ENCODE assay signal across 18 mouse cellular contexts in genomic region chrX:37753474-37753873, GRCm38 (mm10). TPM values are rescaled to one million over a fixed set of nuclear protein-coding genes. Genes with fewer than 3 reads are reported as not detected.
DNase-seq lines count a peak whose midpoint lies in the region; ATAC-seq and TF ChIP-seq lines count a peak whose summit lies in the region.
"Had no signal": no experiment of that assay in that cellular context is flagged by ENCODE, and none has a peak within 500 bp of the region (broad histone marks: within the 10 kb centered on the region; RNA-seq: fewer than 3 reads in every experiment).

No protein-coding gene starts in this region.

- ATAC-seq in heart, postnatal 0 days (ENCODE audit: insufficient read depth, low read depth) = no peak
- ATAC-seq in lung, postnatal 0 days = peak; percentile 40; the same call in 1 of the 2 replicates
- peak; percentile 59 for ATAC-seq in intestine, embryonic 16.5 days
- ATAC-seq in liver, embryonic 11.5 days (replicated peaks; ENCODE audit: low FRiP score) = no peak
- ATAC-seq: activated CD4-positive, CD25-positive, alpha-beta regulatory T cell, adult 4 months; hindbrain, embryonic 16.5 days had no signal

- H3K27ac ChIP-seq in heart, postnatal 0 days (ENCODE audit: low read depth) = no peak overlapping the region
- no peak overlapping the region for H3K27ac ChIP-seq in lung, postnatal 0 days (ENCODE audit: low read length)
- no peak overlapping the region for H3K27ac ChIP-seq in intestine, embryonic 16.5 days (ENCODE audit: low read length)
- H3K27ac ChIP-seq in liver, embryonic 11.5 days (ENCODE audit: low read depth, low read length) = no peak overlapping the region
- H3K27ac ChIP-seq: stomach, postnatal 0 days had no signal

- H3K9ac ChIP-seq in heart, postnatal 0 days (replicated peaks; ENCODE audit: low read depth, low read length) = no peak overlapping the region
- no peak overlapping the region for H3K9ac ChIP-seq in lung, postnatal 0 days (replicated peaks; ENCODE audit: low read depth)
- H3K9ac ChIP-seq in intestine, embryonic 16.5 days (ENCODE audit: low read depth, low read length) = no peak overlapping the region
- no peak overlapping the region for H3K9ac ChIP-seq in liver, embryonic 11.5 days (ENCODE audit: low read depth, low read length)

- no peaks in the 10 kb centered on the region for H3K4me1 ChIP-seq in heart, postnatal 0 days (ENCODE audit: control insufficient read depth, insufficient read depth)
- no peaks in the 10 kb centered on the region for H3K4me1 ChIP-seq in lung, postnatal 0 days (ENCODE audit: insufficient read depth, low read depth, low read length)
- H3K4me1 ChIP-seq in intestine, embryonic 16.5 days (ENCODE audit: control insufficient read depth, insufficient read depth, low read length) = no peaks in the 10 kb centered on the region
- no peaks in the 10 kb centered on the region for H3K4me1 ChIP-seq in liver, embryonic 11.5 days (replicated peaks; ENCODE audit: control insufficient read depth, insufficient read depth, low read length)
- H3K4me1 ChIP-seq: megakaryocyte, embryonic 14.5 days had no signal

- WGBS in heart, postnatal 0 days = 34% methylated on average over 5 of the region's 5 CpGs
- WGBS in lung, postnatal 0 days = 19% methylated on average over 5 of the region's 5 CpGs
- 42% methylated on average over 5 of the region's 5 CpGs for WGBS in intestine, embryonic 16.5 days
- 62% methylated on average over 5 of the region's 5 CpGs for WGBS in liver, embryonic 11.5 days

- no peak overlapping the region for H3K4me2 ChIP-seq in heart, postnatal 0 days (ENCODE audit: low read depth, low read length)
- no peak overlapping the region for H3K4me2 ChIP-seq in lung, postnatal 0 days (replicated peaks; ENCODE audit: low read depth, low read length)
- H3K4me2 ChIP-seq in intestine, embryonic 16.5 days (ENCODE audit: low read depth, low read length) = no peak overlapping the region
- H3K4me2 ChIP-seq in liver, embryonic 11.5 days = no peak overlapping the region

- peak; percentile 4 for DNase-seq in heart, postnatal 0 days (ENCODE audit: low spot score)
- DNase-seq in heart, postnatal 25 days (ENCODE audit: low spot score) = no peak
- peak; percentile 52 for DNase-seq in lung, postnatal 0 days (ENCODE audit: low spot score)
- no peak for DNase-seq in lung, adult 18-20 months
- peak; percentile 40 for DNase-seq in MN1 (ENCODE audit: low spot score)
- DNase-seq in liver, embryonic 11.5 days (ENCODE audit: low spot score) = no peak
- DNase-seq: spleen, adult 18-20 months had no signal

- no peak for TF ChIP-seq EP300 in heart, postnatal 0 days (IDR thresholded peaks at IDR 0.05; ENCODE audit: low read depth)
- TF ChIP-seq EP300 in lung, postnatal 0 days (IDR thresholded peaks at IDR 0.05) = no peak

- TF ChIP-seq CTCF in heart, postnatal 0 days (IDR thresholded peaks at IDR 0.05; ENCODE audit: low read depth) = no peak
- TF ChIP-seq CTCF in lung, postnatal 0 days (IDR thresholded peaks at IDR 0.05) = no peak

- H3K27me3 ChIP-seq in heart, postnatal 0 days (ENCODE audit: control insufficient read depth, insufficient read depth, low read length) = no peaks in the 10 kb centered on the region
- no peaks in the 10 kb centered on the region for H3K27me3 ChIP-seq in lung, postnatal 0 days (replicated peaks; ENCODE audit: insufficient read depth, low read length)
- H3K27me3 ChIP-seq in intestine, embryonic 16.5 days (replicated peaks; ENCODE audit: control insufficient read depth, insufficient read depth, low read length) = no peaks in the 10 kb centered on the region
- H3K27me3 ChIP-seq in liver, embryonic 11.5 days (replicated peaks; ENCODE audit: control insufficient read depth, insufficient read depth, low read length) = no peaks in the 10 kb centered on the region
- H3K27me3 ChIP-seq: megakaryocyte, embryonic 14.5 days had no signal

- intact Hi-C loops in heart, postnatal 25 days (cut with DNase I) = no loop called here

- no peaks in the 10 kb centered on the region for H3K9me3 ChIP-seq in heart, postnatal 0 days (replicated peaks; ENCODE audit: control insufficient read depth, low read length)
- no peaks in the 10 kb centered on the region for H3K9me3 ChIP-seq in lung, postnatal 0 days (ENCODE audit: low read length)
- no peaks in the 10 kb centered on the region for H3K9me3 ChIP-seq in intestine, embryonic 16.5 days (ENCODE audit: control insufficient read depth, low read length)
- no peaks in the 10 kb centered on the region for H3K9me3 ChIP-seq in liver, embryonic 11.5 days (ENCODE audit: control insufficient read depth, low read length)
- H3K9me3 ChIP-seq: megakaryocyte, embryonic 14.5 days had no signal

- H3K36me3 ChIP-seq in heart, postnatal 0 days (replicated peaks; ENCODE audit: control insufficient read depth, insufficient read depth, low read length) = no peaks in the 10 kb centered on the region
- H3K36me3 ChIP-seq in lung, postnatal 0 days (ENCODE audit: insufficient read depth, low read length) = no peaks in the 10 kb centered on the region
- no peaks in the 10 kb centered on the region for H3K36me3 ChIP-seq in intestine, embryonic 16.5 days (ENCODE audit: control insufficient read depth, insufficient read depth, low read length)
- H3K36me3 ChIP-seq in liver, embryonic 11.5 days (ENCODE audit: control insufficient read depth, insufficient read depth, low read length) = no peaks in the 10 kb centered on the region

- no peak overlapping the region for H3K4me3 ChIP-seq in heart, postnatal 0 days (ENCODE audit: low read depth, low read length)
- no peak overlapping the region for H3K4me3 ChIP-seq in lung, postnatal 0 days (ENCODE audit: low read depth, low read length)
- H3K4me3 ChIP-seq in intestine, embryonic 16.5 days (ENCODE audit: low read length) = no peak overlapping the region
- no peak overlapping the region for H3K4me3 ChIP-seq in liver, embryonic 11.5 days (ENCODE audit: low read depth, low read length)
- H3K4me3 ChIP-seq: erythroblast, embryonic 14.5 days; megakaryocyte, embryonic 14.5 days had no signal

RNA-seq across cellular contexts. Expression of gene Rhox5, which starts 51.2 kb away (rescaled TPM):
- 0.54 TPM in 1 of 2 replicates, not detected in the other for total RNA-seq in heart, postnatal 0 days (2014; rRNA removed; ENCODE audit: low replicate concordance)
- 8.0 and 8.4 TPM in 2 replicates for polyA plus RNA-seq in heart, postnatal 0 days (2015; fragmentation: Nextera tagmentation; extraction: Ambion mirVana)
- 1 to 10 TPM in 1 of 2 experiments, under 1 TPM in 1; 0.73 to 2.1 TPM for total RNA-seq in heart, postnatal 25 days (2021)
- 1.1 and 1.5 TPM in 2 replicates for polyA plus RNA-seq in lung, postnatal 0 days (2015; fragmentation: Nextera tagmentation; extraction: Ambion mirVana)
- polyA plus RNA-seq in intestine, embryonic 16.5 days (2015; fragmentation: Nextera tagmentation; extraction: Ambion mirVana) = 2.2 and 3.3 TPM in 2 replicates
- polyA plus RNA-seq in liver, embryonic 11.5 days (2014; fragmentation: Nextera tagmentation; extraction: Ambion mirVana) = 11.8 and 12.8 TPM in 2 replicates
- total RNA-seq: adrenal gland, postnatal 4 days; left cerebral cortex, adult 8-10 months; liver, adult 2 months had no signal
- polyA plus RNA-seq: activated CD4-positive, CD25-positive, alpha-beta regulatory T cell, adult 4 months; cortical plate, adult 2 months; erythroblast, embryonic 14.5 days; large intestine, adult 2 months; liver, adult 2 months had no signal

Comparison
In these comparisons a context has a peak if more than half of its experiments do, and no peak if none do; other contexts are left out.
1. DNase-seq: peak in heart, postnatal 0 days (single experiment), lung, postnatal 0 days (single experiment) and MN1 (single experiment); none in heart, postnatal 25 days (single experiment), lung, adult 18-20 months (0 of 2) and liver, embryonic 11.5 days (single experiment).
2. ATAC-seq: peak in lung, postnatal 0 days (single experiment) and intestine, embryonic 16.5 days (single experiment); none in heart, postnatal 0 days (single experiment) and liver, embryonic 11.5 days (single experiment).